Mouse (Mus musculus) CH12.LX (cell line): ENCODE measurements around the gene Mgat3. TPM values are rescaled to one million over a fixed set of nuclear protein-coding genes. Genes with fewer than 3 reads are reported as not detected.
A peak's percentile ranks its signal among the peaks of the same experiment; 100 is the strongest.

Source experiments
- DNase-seq: peaks from one replicate; pipeline ENCODE4 v3.0.0-alpha.2; 2013; ENCODE audit errors: extremely low read depth
- H3K27ac ChIP-seq: 2 replicates; pipeline ENCODE4 v1.5.1; 2012; ENCODE audit warnings: low read depth, mild to moderate bottlenecking, control low read depth, moderate library complexity; ENCODE audit not compliant: insufficient read depth
- H3K27me3 ChIP-seq: replicated peaks from 2 replicates; pipeline ENCODE3; 2012; ENCODE audit warnings: inconsistent platforms
- H3K36me3 ChIP-seq, 2 experiments: replicated peaks in 1 of 2; 2 replicates each; pipeline versions ENCODE3 to v1.6.1; 2012; ENCODE audit warnings: inconsistent platforms in 1 of 2, low read length in 1 of 2, mild to moderate bottlenecking in 1 of 2, mixed read lengths in 1 of 2, moderate library complexity in 1 of 2; ENCODE audit not compliant: control insufficient read depth in 1 of 2, insufficient read depth in 1 of 2
- H3K4me1 ChIP-seq, 2 experiments: 2 replicates each; pipeline ENCODE4 v1.6.1; 2012; ENCODE audit warnings: inconsistent platforms in 1 of 2, moderate library complexity in 1 of 2; ENCODE audit not compliant: insufficient read depth in 2 of 2, control insufficient read depth in 1 of 2
- H3K4me2 ChIP-seq: 2 replicates; pipeline ENCODE4 v1.6.1; 2012; ENCODE audit warnings: low read depth, mild to moderate bottlenecking, control low read depth; ENCODE audit not compliant: poor library complexity, insufficient read depth, severe bottlenecking
- H3K4me3 ChIP-seq, 3 experiments: fragments of 150-350 bp in 1 of 3; sonication (generic) in 1 of 3; replicated peaks in 1 of 3; 2 replicates each; pipeline versions ENCODE3 to v1.5.1; 2011 to 2012; ENCODE audit warnings: low read depth in 2 of 3, low read length in 2 of 3, mild to moderate bottlenecking in 2 of 3, moderate library complexity in 2 of 3, control low read depth in 1 of 3, improper control_type of control experiment in 1 of 3, inconsistent platforms in 1 of 3, mixed read lengths in 1 of 3; ENCODE audit not compliant: poor library complexity in 1 of 3
- H3K79me2 ChIP-seq: replicated peaks from 2 replicates; pipeline ENCODE4 v1.6.1; 2012; ENCODE audit warnings: mild to moderate bottlenecking, moderate library complexity; ENCODE audit not compliant: control insufficient read depth, poor library complexity, insufficient read depth, severe bottlenecking; ENCODE audit errors: extremely low read depth
- H3K9ac ChIP-seq: 2 replicates; pipeline ENCODE4 v1.6.1; 2012; ENCODE audit warnings: low read depth, mild to moderate bottlenecking, control low read depth, moderate library complexity; ENCODE audit not compliant: insufficient read depth
- H3K9me3 ChIP-seq: replicated peaks from 2 replicates; pipeline ENCODE3; 2012; ENCODE audit warnings: low read length, inconsistent platforms, mixed read lengths
- BHLHE40 ChIP-seq: IDR thresholded peaks from 2 replicates; pipeline ENCODE4 v1.6.1; 2011; ENCODE audit warnings: mild to moderate bottlenecking, low read depth, low read length, improper control_type of control experiment
- CHD1 ChIP-seq: IDR thresholded peaks from 2 replicates; pipeline ENCODE4 v1.6.1; 2012; ENCODE audit warnings: low read depth, low read length, improper control_type of control experiment, inconsistent platforms
- CTCF ChIP-seq, 2 experiments: IDR thresholded peaks in 1 of 2; conservative IDR thresholded peaks in 1 of 2; 2 replicates each; pipeline ENCODE4 v1.5.1; 2011 to 2012; ENCODE audit warnings: low read depth in 2 of 2, low read length in 2 of 2, improper control_type of control experiment in 1 of 2, inconsistent platforms in 1 of 2, mild to moderate bottlenecking in 1 of 2, moderate library complexity in 1 of 2
- ELF1 ChIP-seq: IDR thresholded peaks from 2 replicates; pipeline ENCODE4 v1.6.1; 2014; ENCODE audit warnings: low read depth, mild to moderate bottlenecking, inconsistent platforms, low read length, improper control_type of control experiment
- EP300 ChIP-seq: IDR thresholded peaks from 2 replicates; pipeline ENCODE4 v1.6.1; 2011; ENCODE audit warnings: low read length, improper control_type of control experiment
- ETS1 ChIP-seq: conservative IDR thresholded peaks from 2 replicates; pipeline ENCODE4 v1.6.1; 2012; ENCODE audit warnings: low read depth, mild to moderate bottlenecking, inconsistent platforms, low read length, improper control_type of control experiment, moderate library complexity
- GABPA ChIP-seq: IDR thresholded peaks from 2 replicates; pipeline ENCODE4 v1.6.1; 2012; ENCODE audit warnings: low read depth, low read length, improper control_type of control experiment, inconsistent platforms; ENCODE audit not compliant: insufficient replicate concordance
- HCFC1 ChIP-seq: IDR thresholded peaks from 2 replicates; pipeline ENCODE4 v1.6.1; 2012; ENCODE audit warnings: low read depth, mild to moderate bottlenecking, inconsistent platforms, low read length, improper control_type of control experiment
- JUN ChIP-seq: IDR thresholded peaks from 2 replicates; pipeline ENCODE4 v1.6.1; 2011; ENCODE audit warnings: low read depth, mild to moderate bottlenecking, low read length, improper control_type of control experiment, moderate library complexity; ENCODE audit not compliant: insufficient read depth
- JUND ChIP-seq: conservative IDR thresholded peaks from 2 replicates; pipeline ENCODE4 v1.6.1; 2011; ENCODE audit warnings: low read depth, low read length, improper control_type of control experiment
- KAT2A ChIP-seq: IDR thresholded peaks from 2 replicates; pipeline ENCODE4 v1.6.1; 2012; ENCODE audit warnings: low read length, improper control_type of control experiment, inconsistent platforms; ENCODE audit not compliant: insufficient replicate concordance
- MAFK ChIP-seq: IDR thresholded peaks from 2 replicates; pipeline ENCODE4 v1.6.1; 2011; ENCODE audit warnings: low read length, improper control_type of control experiment; ENCODE audit not compliant: insufficient replicate concordance
- MAX ChIP-seq: IDR thresholded peaks from 2 replicates; pipeline ENCODE4 v1.6.1; 2011; ENCODE audit warnings: low read length, improper control_type of control experiment
- MAZ ChIP-seq: IDR thresholded peaks from 2 replicates; pipeline ENCODE4 v1.6.1; 2012; ENCODE audit warnings: low read depth, mild to moderate bottlenecking, inconsistent platforms, low read length, improper control_type of control experiment, moderate library complexity
- MYC ChIP-seq: IDR thresholded peaks from 2 replicates; pipeline ENCODE4 v1.6.1; 2011; ENCODE audit warnings: low read depth, mild to moderate bottlenecking, improper control_type of control experiment, low read length
- NRF1 ChIP-seq: IDR thresholded peaks from 2 replicates; pipeline ENCODE4 v1.6.1; 2014; ENCODE audit warnings: low read depth, mild to moderate bottlenecking, inconsistent platforms, low read length, improper control_type of control experiment, moderate library complexity
- POLR2A ChIP-seq: IDR thresholded peaks from 2 replicates; pipeline ENCODE4 v1.6.1; 2011; ENCODE audit warnings: low read depth, mild to moderate bottlenecking, improper control_type of control experiment, low read length
- RAD21 ChIP-seq: IDR thresholded peaks from 2 replicates; pipeline ENCODE4 v1.6.1; 2011; ENCODE audit warnings: low read depth, mild to moderate bottlenecking, low read length, improper control_type of control experiment, moderate library complexity
- SIN3A ChIP-seq: IDR thresholded peaks from 2 replicates; pipeline ENCODE4 v1.6.1; 2012; ENCODE audit warnings: low read length, improper control_type of control experiment, inconsistent platforms
- TCF12 ChIP-seq: IDR thresholded peaks from 2 replicates; pipeline ENCODE4 v1.6.1; 2014; ENCODE audit warnings: low read depth, mild to moderate bottlenecking, inconsistent platforms, low read length, improper control_type of control experiment
- USF1 ChIP-seq: IDR thresholded peaks from 2 replicates; pipeline ENCODE4 v1.6.1; 2014; ENCODE audit warnings: low read depth, mild to moderate bottlenecking, inconsistent platforms, low read length, improper control_type of control experiment
- USF2 ChIP-seq: conservative IDR thresholded peaks from 2 replicates; pipeline ENCODE4 v1.6.1; 2011; ENCODE audit warnings: low read depth, low read length, improper control_type of control experiment
- ZC3H11A ChIP-seq: IDR thresholded peaks from 2 replicates; pipeline ENCODE4 v1.6.1; 2012; ENCODE audit warnings: low read depth, mild to moderate bottlenecking, inconsistent platforms, low read length, improper control_type of control experiment
- ZNF384 ChIP-seq: IDR thresholded peaks from 2 replicates; pipeline ENCODE4 v1.6.1; 2012; ENCODE audit warnings: low read depth, low read length, improper control_type of control experiment, inconsistent platforms
- dilution Hi-C: fragments of 300-500 bp; cut with MboI; formaldehyde crosslinking; loops from 2 replicates; pipeline ENCODE4 v1.14.3; 2020; ENCODE audit warnings: low sequenced_read_pairs; ENCODE audit not compliant: extremely low pct_unique_long_range_greater_than_20kb, extremely low pct_ligation_motif_present
- in situ Hi-C: fragments of 300-500 bp; cut with MboI; formaldehyde crosslinking; loops from 3 replicates; pipeline ENCODE4 v1.14.3; 2019; ENCODE audit warnings: low sequenced_read_pairs, low pct_ligation_motif_present, low pct_unique_long_range_greater_than_20kb, mixed read lengths
- polyA plus RNA-seq: library from polyadenylated mRNA; unstranded; fragments of >175 nt; gene quantifications from 2 replicates; pipeline ENCODE4 v1.2.1, GENCODE M21; 2012; ENCODE audit warnings: low read depth; ENCODE audit not compliant: insufficient read length
- total RNA-seq, 2 experiments: library from RNA; depleted of rRNA; stranded (reverse); fragments of 300-350 nt in 1 of 2; fragments of >200 nt in 1 of 2; gene quantifications; 2 replicates each; pipeline ENCODE4 v1.2.3; 2012 to 2014

Gene Mgat3
- total and polyA plus RNA-seq, 3 experiments: 0.09 to 0.36 (median 0.21) TPM

DNA sequence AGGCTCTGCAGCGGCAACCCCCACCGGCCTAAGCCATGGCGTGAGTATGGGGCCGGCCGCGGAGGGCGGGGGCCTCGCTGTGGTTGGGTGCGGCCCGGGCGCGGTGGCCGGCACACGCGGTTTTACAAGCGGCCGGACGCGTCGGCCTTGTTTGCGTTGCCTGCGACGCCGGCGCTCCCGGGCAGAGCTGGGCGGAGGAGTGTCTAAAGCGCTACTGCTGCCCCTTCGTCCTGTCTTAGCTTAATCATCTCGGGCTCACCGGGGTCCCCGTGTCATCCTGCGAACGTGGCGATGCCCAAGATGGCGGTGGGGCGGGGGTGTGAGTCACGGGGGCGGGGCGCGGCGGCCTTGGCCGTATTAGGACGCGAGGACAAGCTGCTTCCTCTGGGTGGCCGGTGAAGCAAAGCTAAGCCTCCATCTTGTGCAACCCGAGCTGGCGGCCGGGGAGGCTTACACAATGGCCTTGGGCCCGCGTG lies 82.2 kb downstream of the Mgat3 start (continued):
- no peak for TF ChIP-seq GABPA
- TF ChIP-seq ZNF384: no peak
- TF ChIP-seq ZC3H11A: no peak
- no peak for TF ChIP-seq ELF1
- peak; percentile 92 for TF ChIP-seq CHD1
- TF ChIP-seq MAZ: peak; percentile 13; the same call in 1 of the 2 replicates
- TF ChIP-seq TCF12: no peak
- TF ChIP-seq CTCF (conservative IDR thresholded peaks at IDR 0.05 in 1 of 2, IDR thresholded peaks at IDR 0.05 in 1 of 2; ENCODE audit: low read depth in 2 of 2, low read length in 2 of 2): no peak
- TF ChIP-seq MYC: peak; percentile 12; the same call in 1 of the 2 replicates
- TF ChIP-seq POLR2A: no peak
- no peak for TF ChIP-seq KAT2A
- TF ChIP-seq EP300: no peak
- no peak for TF ChIP-seq ETS1
- no peak for TF ChIP-seq JUN
- TF ChIP-seq SIN3A: no peak; the same call in 1 of the 2 replicates
- no peak for TF ChIP-seq RAD21
- TF ChIP-seq HCFC1: no peak; the same call in 1 of the 2 replicates
- no peak for TF ChIP-seq NRF1
- TF ChIP-seq USF2: no peak
- no peak for TF ChIP-seq MAFK
- TF ChIP-seq USF1: no peak
- TF ChIP-seq MAX: no peak; the same call in 1 of the 2 replicates
- TF ChIP-seq JUND: no peak
- TF ChIP-seq BHLHE40: no peak

DNA sequence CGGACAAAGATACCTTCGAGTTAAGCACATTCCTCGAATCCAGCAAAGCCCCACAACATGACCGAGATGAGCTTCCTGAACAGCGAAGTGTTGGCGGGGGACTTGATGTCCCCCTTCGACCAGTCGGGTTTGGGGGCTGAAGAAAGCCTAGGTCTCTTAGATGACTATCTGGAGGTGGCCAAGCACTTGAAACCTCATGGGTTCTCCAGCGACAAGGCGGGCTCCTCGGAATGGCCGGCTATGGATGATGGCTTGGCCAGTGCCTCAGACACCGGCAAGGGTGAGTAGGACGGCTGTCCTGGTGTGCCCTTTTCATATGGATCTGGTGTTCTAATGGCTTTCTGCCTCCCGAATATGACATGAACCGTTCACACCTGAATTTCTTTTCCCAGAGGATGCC lies 82.7 kb downstream of the Mgat3 start:
- H3K27ac ChIP-seq: peak overlapping the region; percentile 71
- in situ Hi-C loops: loop anchor here (5.0 to 25.0 kb wide), 2 partner anchors 39 to 706 kb away; no protein-coding TSS in a partner anchor

More for the DNA sequence above, 82.7 kb downstream of the Mgat3 start:
- no peak for DNase-seq
- Histone ChIP-seq H3K4me3 (peak overlapping the region; percentile 92 to 96 (median 94)), H3K79me2 (peaks cover 17% of the 10 kb centered on the region), H3K9me3 (no peaks in the 10 kb centered on the region), H3K4me2 (peak overlapping the region; percentile 94), H3K36me3 (peaks cover 53 to 71% of the 10 kb centered on the region in 2 experiments), H3K4me1 (peaks cover 12 to 31% of the 10 kb centered on the region in 2 experiments), H3K27me3 (no peaks in the 10 kb centered on the region), H3K9ac (peak overlapping the region; percentile 96)
- dilution Hi-C loops: no loop called here
- TF ChIP-seq EP300 (no peak), ELF1 (no peak), POLR2A (peak; percentile 11; the same call in 1 of the 2 replicates), CHD1 (0 out of 2 replicates have a peak, but pooled peaks have one; percentile 71)
